Mouse (Mus musculus) heart, postnatal 25 days (tissue): ENCODE data around the gene Itm2c. TPM values are rescaled to one million over a fixed set of nuclear protein-coding genes. Genes with fewer than 3 reads are reported as not detected.

ENCODE experiments used
- DNase-seq: peaks from one replicate; pipeline ENCODE4 v3.0.0; 2022; ENCODE audit warnings: low spot score
- intact Hi-C: fragments of 180-260 bp; cut with DNase I; formaldehyde crosslinking; loops from one replicate; pipeline ENCODE4 v1.15.1; 2025
- total RNA-seq, 2 experiments: library from RNA; stranded (reverse); gene quantifications; 2 replicates each; pipeline ENCODE4 v1.2.3; 2021

Gene Itm2c
- total RNA-seq, 2 experiments from 2014 or later, result 62.4 to 66.2 TPM

DNA sequence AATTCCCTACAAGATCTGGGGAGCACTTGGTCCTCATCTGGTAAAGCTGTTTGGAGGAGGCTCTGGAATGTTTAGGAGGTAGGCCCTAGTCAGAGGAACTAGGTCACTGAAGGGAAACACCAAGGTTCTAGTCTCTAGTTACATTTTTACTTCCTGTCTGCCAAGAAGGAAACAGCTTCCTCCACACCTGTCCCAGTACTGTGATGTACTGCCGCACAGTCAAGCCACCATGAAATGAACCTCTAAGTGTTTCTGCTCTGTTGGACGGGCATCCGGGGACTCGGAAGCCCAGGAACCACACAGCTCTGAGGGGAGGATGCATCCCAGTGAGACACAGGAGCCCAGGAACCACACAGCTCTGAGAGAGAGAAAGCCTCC, 34.6 kb downstream of the Itm2c start:
- no peak for DNase-seq
- intact Hi-C loops, result no loop called here

DNA sequence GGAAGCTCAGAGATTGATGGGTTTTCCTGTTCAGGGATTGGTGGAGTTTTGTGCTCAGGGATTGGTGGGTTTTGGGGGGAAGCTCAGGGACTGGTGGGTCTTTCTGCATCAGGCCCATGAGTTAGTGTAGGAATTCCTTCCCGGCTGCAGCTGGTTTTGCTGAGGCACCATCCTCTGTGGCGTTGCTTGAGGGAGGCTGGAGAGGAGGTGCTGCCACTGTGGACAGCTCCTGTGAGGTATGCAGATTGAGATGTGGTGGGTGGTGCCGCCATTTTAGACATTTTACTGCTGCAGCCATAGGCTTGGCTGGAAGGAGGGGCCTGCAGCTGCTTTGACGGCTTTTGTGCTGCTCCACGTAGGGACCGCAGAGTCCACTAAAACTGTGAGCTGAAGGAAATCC, 35.3 kb downstream of the Itm2c start:
- intact Hi-C loops, result no loop called here
- no peak for DNase-seq

DNA sequence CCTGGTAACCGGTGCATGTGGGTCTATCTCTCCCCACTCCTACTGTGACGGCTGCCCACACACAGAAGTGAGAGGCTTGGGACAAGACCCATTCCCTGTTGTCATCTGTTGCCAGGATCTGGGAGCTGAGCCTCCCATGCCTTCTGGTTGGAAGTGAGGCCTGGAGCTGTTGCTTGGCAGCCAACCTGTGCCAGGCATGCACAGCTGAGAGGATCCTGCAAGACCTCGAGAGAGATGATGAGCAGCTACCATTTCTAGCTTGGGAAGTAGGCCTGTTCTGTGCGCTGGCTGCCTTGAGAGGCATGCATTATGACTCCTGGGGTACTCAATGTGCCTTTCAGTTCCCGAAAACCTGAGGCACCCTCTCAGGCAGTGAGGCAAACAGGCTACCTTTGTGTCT, 37.1 kb downstream of the Itm2c start:
- intact Hi-C loops, result loop anchor here (5.0 kb wide), 1 partner anchor 34 kb away; no protein-coding TSS in a partner anchor
- DNase-seq, result no peak

GRCm38 (mm10) chr1:85933226-85933625, 39.1 kb downstream of the Itm2c start:
- DNase-seq, result no peak
- intact Hi-C loops, result loop anchor here (5.0 kb wide), 1 partner anchor 36 kb away; no protein-coding TSS in a partner anchor

GRCm38 (mm10) chr1:85933631-85934465, 39.8 kb downstream of the Itm2c start:
- intact Hi-C loops, result loop anchor here (2.0 to 5.0 kb wide), 2 partner anchors 37 to 79 kb away; no protein-coding TSS in a partner anchor
- DNase-seq, result no peak

DNA sequence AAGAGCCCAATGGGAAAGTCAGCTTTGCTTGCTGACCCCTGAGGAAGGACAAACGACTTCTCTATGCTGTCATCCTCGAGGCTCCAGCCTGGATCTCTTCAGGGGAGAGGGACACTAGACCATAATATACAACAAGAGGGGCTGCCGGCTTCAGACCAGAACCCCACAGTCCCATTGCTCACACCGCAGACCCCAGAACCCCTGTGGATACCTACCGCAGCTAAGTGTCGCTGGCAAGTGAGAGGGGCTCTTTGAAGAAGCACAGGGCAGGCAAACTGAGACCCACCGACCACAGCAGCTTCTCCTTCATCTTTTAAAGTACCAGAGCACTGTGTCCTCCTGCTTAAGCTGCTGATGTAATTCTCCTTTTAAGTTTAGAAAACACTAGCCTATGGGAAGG, 40.5 kb downstream of the Itm2c start:
- no peak for DNase-seq
- intact Hi-C loops, result loop anchor here (2.0 to 5.0 kb wide), 2 partner anchors 37 to 80 kb away; no protein-coding TSS in a partner anchor

GRCm38 (mm10) chr1:85935148-85935852, 41.2 kb downstream of the Itm2c start:
- no peak for DNase-seq

GRCm38 (mm10) chr1:85936265-85936664, 42.2 kb downstream of the Itm2c start:
- intact Hi-C loops, result no loop called here
- no peak for DNase-seq

More at GRCm38 (mm10) chr1:85935148-85935852, 41.2 kb downstream of the Itm2c start:
- intact Hi-C loops, result loop anchor here (1.0 to 2.0 kb wide), 2 partner anchors 73 to 80 kb away; no protein-coding TSS in a partner anchor

GRCm38 (mm10) chr1:85937323-85937722, 43.2 kb downstream of the Itm2c start:
- intact Hi-C loops, result no loop called here
- no peak for DNase-seq

- DNase-seq, result no peak
- intact Hi-C loops, result no loop called here
These were observed 48.2 kb downstream of the Itm2c start for GRCm38 (mm10) chr1:85942318-85942717.

GRCm38 (mm10) chr1:85949085-85949684, 55.1 kb downstream of the Itm2c start:
- intact Hi-C loops, result no loop called here
- no peak for DNase-seq

DNA sequence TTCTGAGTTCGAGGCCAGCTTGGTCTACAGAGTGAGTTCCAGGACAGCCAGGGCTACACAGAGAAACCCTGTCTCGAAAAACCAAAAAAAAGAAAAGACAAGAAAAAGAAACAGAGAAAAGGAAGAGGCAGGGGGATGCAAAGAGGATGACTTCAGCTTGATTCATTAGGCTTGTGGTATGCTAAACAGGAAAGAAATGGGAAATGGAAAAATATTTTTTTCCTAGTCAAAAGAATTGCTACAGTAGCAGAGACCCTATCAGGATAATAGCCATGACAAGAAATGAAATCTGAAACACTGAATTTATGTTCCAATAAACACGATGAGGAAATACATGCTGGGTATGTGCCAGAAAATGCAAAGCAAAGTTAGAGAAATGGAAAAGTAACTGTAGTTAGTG, 61.1 kb downstream of the Itm2c start:
- intact Hi-C loops, result no loop called here
- no peak for DNase-seq

GRCm38 (mm10) chr1:85957290-85957689, 63.2 kb downstream of the Itm2c start:
- intact Hi-C loops, result no loop called here
- DNase-seq, result no peak

GRCm38 (mm10) chr1:85957942-85958619, 64.0 kb downstream of the Itm2c start:
- intact Hi-C loops, result no loop called here
- no peak for DNase-seq

Other genes with a start within 250 kb of the Itm2c start
- 10 to 100 TPM; 17.9 to 20.2 TPM for gene Sp100, start 244.3 kb upstream of the Itm2c start, total RNA-seq
- gene A630001G21Rik, start 115.6 kb upstream of the Itm2c start, total RNA-seq, result under 1 TPM; 0.21 to 0.31 TPM
- gene Cab39, start 100.8 kb upstream of the Itm2c start, total RNA-seq, result 100 to 1,000 TPM; 107 to 112 TPM
- gene 4933407L21Rik, start 34.2 kb downstream of the Itm2c start, total RNA-seq, result not detected
- not detected for gene Gpr55, start 66.7 kb downstream of the Itm2c start, total RNA-seq
- gene Spata3, start 122.5 kb downstream of the Itm2c start, total RNA-seq, result not detected
- gene 2810459M11Rik, start 151.6 kb downstream of the Itm2c start, total RNA-seq, result not detected
- 100 to 1,000 TPM in 1 of 2 experiments, 10 to 100 TPM in 1; 94.4 to 100 TPM for gene Psmd1, start 170.1 kb downstream of the Itm2c start, total RNA-seq
- under 1 TPM; 0.10 to 0.20 TPM for gene Htr2b, start 217.7 kb downstream of the Itm2c start, total RNA-seq
- gene Gm21972, start 239.4 kb downstream of the Itm2c start, total RNA-seq, result under 1 TPM; 0.65 to 0.95 TPM